Mouse (Mus musculus) lung, postnatal 0 days (tissue): ENCODE measurements around the gene Cntn4.

ENCODE experiments used
- CTCF ChIP-seq: IDR thresholded peaks from 2 replicates; pipeline ENCODE4 v1.5.1; 2016; ENCODE audit warnings: antibody characterized with exemption, mild to moderate bottlenecking
- EP300 ChIP-seq: IDR thresholded peaks from 2 replicates; pipeline ENCODE4 v1.6.1; 2016; ENCODE audit warnings: antibody characterized with exemption, mild to moderate bottlenecking, control low read depth

DNA sequence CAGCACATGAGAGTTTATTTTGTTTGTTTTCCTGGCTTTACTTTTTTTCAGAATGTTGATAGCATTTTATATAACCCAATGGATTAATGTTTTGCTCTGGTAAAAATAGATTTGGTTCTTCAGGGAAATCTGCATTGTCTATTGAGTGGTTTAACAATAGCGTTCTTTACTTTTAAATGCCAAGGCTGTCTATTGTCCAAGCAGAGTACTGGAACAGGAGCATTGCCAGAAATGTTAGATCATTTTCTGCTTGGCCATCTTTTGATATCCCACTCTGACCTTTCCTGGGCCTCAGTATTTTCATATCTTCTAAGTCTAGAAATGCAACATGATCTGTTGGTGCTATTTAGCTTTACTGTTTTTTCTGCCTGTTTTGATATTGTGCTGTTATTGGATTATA lies 804.1 kb downstream of the Cntn4 start:
- TF ChIP-seq CTCF, result no peak
- TF ChIP-seq EP300, result no peak
